Mouse (Mus musculus) layer of hippocampus, adult 9-10 months (tissue): Measurements from ENCODE around the gene Dennd5b.
A peak's percentile ranks its signal among the peaks of the same experiment; 100 is the strongest.
"Not testable (repeated sequence)": the region's sequence is repeated elsewhere in the genome, so short reads cannot be mapped to it uniquely, and the experiment has no call there.

ENCODE experiments used
- DNase-seq: peaks from one replicate; pipeline ENCODE4 v3.0.0; 2022; ENCODE audit warnings: low spot score

Gene Dennd5b

GRCm38 (mm10) chr6:149101076-149101942 is at the start of gene Dennd5b:
Dennd5b (minus strand) TSS chr6:149101680.
- DNase-seq: peak; percentile 59

DNA sequence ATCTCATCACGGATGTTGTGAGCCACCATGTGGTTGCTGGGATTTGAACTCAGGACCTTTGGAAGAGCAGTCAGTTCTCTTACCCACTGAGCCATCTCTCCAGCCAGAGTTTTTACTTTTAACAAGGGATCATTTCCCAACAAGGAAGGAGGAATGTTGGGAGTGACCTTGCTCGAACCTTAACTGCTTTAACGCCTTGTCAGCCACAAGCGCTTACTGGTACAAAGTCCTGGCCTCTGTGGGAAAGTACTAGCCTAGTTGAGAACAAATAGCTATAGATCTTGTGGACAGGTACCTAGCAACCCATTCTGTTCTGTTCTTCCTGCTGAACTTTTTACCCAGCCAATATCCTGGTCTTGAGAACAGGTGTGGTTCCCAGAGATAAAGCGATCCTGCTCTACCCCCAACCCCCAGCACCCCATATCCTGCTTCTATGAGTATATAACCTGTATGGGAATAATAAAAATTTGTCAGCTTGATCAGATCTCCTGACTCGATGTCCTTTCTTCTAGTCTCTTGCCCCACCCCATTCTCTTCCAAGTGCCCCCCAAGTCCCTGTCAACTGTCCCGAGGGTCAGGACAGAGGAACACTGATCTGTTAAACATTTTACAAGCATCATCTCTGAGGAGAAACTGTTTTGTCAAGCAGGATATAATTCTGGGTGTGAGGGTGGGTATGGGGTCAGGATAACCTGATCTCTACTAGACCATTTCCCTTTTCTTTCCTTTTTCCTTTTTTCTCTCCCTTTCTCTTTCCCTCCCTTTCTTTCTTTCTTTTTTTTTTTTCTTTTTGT is 47.2 kb upstream of the Dennd5b start:
- no peak for DNase-seq

GRCm38 (mm10) chr6:149145143-149145542 is 43.7 kb upstream of the Dennd5b start:
- DNase-seq: no peak

GRCm38 (mm10) chr6:149141393-149142173 is 40.1 kb upstream of the Dennd5b start:
- peak; percentile 36 for DNase-seq

- DNase-seq: no peak
Measured at GRCm38 (mm10) chr6:149139471-149139870, 38.0 kb upstream of the Dennd5b start, which contains the start of gene Etfbkmt. Etfbkmt (plus strand) TSS chr6:149139849.

DNA sequence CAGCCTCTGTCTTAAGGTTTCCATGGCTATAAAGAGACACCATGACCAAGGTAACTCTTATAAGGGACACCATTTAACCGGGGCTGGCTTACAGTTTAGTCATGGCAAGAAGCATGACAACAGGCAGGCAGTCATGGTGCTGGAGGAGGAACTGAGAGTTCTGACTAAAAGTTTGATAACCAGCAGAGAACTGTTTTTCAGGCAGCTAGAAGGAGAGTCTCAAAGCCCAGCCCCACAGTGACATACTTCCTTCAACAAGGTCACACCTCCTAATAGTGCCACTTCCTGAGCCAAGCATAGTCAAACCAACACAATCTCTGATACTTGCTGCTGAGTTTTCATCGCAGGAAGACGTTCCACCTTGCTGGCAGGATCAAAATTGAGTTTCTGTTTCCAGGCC is 37.5 kb upstream of the Dennd5b start:
- no peak for DNase-seq

DNA sequence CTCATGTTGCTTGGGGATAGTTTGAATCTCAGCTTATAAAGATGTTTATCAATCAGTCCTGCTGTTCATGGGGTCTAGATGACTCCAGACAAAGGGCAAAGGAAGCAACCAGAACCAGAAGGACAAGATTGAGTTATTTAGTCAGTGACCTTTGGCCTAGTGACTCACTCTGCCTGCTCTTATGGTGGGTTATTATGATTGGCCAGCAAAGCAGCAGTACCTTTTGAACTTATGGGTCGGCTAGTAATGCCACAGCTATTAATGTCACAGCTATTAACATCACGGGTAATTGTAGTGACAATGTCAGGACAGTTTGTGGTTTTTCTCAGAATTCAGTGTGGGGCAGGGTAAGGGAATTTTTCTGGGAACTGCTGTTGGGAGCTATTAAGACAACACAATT is 36.5 kb upstream of the Dennd5b start:
- no peak for DNase-seq

- no peak for DNase-seq
Measured at GRCm38 (mm10) chr6:149135631-149136030, 34.2 kb upstream of the Dennd5b start.

DNA sequence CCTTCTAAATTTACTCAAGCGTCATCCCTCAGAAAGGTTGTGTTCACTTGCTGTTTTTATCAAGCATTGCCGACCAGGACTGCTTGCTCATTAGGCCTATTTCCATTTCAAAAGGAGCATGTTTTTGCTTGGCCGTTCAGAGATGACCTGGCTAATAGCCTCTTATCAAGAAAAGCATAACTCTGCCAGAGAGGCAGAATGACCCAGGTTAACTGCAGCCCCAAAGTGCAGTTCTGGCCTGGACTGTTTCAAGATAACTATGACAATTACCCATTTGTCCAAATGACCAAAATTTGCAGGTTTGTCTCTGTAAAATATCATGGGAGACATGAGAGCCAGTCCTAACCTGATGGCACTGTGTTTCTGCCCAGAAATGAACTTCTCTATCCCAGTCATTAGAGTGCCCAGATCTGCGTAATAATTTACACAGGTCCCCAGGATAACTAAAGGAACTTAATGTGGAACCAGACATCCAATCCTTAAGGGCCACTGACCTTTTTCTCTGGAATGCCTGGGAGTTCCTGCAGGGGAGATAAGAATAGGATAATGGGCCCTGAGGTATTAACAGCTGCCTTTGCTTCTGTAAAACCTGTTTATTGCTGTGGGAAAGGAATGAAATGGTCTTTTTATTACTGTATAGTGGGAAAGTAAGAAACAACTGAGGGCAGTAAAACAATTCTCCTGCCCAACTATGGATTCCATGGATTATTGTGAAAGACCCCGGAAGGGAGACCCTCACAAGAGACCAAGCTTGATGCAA is 33.1 kb upstream of the Dennd5b start:
- no peak for DNase-seq

DNA sequence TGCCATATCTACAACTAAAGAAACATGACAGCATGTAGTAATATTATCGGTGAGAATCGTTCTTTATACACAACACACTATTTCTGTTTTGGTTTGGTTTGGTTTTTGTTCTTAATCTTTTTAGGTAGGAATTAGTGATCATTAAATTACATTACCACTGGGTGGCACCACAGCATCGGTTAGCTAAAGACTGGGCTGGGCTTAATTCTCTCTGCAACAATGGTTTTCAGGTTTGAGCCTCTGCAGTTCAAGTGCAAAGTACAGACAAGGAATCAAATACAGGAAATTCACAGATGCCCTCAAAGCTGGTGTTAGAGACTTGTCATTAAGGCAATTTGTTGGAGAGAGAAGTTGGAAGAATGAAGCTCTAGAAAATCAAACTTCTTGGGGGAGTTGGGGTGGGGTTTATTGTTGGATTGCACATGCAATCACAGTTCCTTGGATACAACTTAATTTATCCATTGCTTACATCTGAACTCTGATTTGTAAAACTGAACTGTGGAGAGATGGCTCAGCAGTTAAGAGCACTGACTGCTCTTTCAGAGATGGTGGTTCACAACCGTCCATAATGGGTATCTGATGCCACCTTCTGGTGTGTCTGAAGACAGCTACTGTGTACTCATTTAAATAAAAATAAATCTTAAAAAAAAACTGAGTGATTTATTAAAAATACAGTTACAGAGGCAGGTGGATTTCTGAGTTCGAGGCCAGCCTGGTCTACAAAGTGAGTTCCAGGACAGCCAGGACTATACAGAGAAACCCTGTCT is 31.0 kb upstream of the Dennd5b start:
- DNase-seq: no peak

DNA sequence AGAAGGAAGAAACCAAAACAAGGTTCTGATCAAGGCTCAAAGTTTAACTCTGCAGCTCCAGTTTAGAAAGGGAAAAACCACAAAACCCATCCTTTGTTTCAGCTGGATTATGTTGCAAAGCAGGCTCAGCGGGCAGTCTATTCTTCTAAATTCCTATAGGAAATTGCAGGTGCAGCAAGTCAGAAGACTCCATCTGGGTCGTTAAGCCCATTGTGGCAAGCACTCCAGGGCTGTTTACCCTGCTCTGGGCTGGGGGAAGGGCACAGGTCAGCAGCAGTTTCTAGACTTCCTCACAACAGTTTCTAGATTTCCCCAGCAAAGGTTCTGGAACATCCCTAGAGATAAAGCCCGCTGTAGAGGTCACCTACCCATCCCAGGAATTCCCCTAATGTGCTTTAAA is 29.6 kb upstream of the Dennd5b start:
- DNase-seq: no peak

DNA sequence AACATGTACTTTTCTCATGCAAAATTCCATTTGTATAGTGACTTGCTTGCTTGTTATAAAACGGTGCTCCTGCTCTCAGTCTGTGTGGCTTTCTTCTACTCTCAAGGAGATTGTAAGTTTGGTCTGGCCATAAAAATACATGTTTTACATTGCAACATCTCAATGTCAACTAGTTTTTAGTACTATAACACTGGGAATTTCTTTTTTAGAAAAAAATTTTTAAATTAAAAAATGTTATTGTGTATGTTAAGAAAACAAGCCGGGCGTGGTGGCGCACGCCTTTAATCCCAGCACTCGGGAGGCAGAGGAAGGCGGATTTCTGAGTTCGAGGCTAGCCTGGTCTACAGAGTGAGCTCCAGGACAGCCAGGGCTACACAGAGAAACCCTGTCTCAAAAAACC is 28.4 kb upstream of the Dennd5b start, which contains the start of gene Gm10203:
Gm10203 (plus strand) TSS at position 301 of the 400 bp plus-strand sequence.
- not testable (repeated sequence) for DNase-seq

DNA sequence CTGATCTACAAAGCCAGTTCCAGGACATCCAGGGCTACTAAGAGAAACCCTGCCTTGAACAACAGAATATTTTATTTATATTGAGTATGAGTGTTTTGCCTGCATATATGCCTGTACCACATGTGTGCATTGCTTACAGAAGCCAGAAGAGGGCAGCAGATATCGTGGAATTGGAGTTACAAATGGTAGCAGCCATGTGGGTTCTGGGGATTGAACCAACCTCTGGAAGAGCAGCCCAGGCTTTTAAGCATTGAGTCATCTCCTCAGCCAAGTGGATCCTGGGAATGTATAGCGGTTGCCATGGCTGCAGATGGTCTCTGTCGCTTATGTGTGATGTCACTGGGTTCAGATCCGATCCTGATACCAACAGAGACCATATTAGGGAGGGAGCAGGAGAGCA is 25.2 kb upstream of the Dennd5b start:
- peak; percentile 11 for DNase-seq

- no peak for DNase-seq
Measured at GRCm38 (mm10) chr6:149123042-149123441, 21.6 kb upstream of the Dennd5b start.

DNA sequence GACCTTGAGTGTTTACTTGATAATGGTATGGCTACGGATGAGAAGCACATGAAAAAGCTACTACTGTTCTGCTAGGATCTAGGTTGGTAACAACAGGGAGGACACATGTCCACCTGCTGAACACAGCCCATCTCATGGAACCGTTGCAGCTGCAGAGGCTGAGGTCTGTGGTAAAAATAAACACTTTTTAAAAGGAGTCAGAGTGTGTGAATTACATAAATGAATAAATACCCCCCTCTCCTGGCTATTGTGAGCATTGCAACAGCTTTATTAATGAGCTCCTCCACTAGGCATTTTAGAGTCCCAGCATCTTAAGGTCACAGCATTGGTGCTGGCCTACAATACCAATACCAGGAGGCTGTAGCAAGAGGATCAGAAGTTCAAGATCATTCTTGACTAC is 18.4 kb upstream of the Dennd5b start:
- DNase-seq: peak; percentile 88

DNA sequence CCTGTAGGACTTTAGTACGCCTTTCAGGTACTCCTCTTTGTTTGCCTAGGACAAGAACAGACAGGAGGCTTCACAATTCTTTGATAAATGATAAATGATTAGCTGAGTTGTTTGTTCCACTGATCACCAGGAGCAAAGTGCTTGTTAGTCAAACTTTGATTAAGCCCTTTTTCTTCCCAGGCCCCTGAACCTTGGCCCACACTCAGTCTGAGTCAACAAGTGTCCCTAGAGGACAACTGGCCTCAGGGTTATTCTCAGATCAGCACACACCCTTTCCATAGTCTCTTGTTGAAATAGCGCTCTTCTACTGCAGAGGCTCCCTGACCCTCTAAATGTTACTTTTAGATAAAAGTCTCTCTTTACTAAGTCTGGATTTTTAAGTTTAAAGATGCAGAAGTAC is 17.5 kb upstream of the Dennd5b start:
- DNase-seq: no peak

DNA sequence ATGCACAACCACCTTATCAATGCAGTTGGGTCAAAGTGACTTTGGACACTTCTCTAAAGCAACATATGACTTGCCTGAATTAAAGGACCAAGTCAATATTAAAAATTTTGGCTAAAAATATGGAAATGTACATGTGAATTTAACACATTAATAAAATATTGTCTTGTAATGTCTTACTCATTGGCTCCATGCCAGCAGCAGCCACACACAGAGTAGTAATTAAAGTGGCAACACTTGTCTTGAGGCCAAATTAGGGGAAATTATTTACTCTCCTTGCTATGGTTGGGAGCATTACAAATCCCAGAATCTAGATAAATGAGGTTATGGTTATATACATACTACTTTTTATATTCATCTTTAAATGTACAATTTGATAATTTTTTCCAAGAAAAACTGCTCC is 15.5 kb upstream of the Dennd5b start:
- DNase-seq: no peak

DNA sequence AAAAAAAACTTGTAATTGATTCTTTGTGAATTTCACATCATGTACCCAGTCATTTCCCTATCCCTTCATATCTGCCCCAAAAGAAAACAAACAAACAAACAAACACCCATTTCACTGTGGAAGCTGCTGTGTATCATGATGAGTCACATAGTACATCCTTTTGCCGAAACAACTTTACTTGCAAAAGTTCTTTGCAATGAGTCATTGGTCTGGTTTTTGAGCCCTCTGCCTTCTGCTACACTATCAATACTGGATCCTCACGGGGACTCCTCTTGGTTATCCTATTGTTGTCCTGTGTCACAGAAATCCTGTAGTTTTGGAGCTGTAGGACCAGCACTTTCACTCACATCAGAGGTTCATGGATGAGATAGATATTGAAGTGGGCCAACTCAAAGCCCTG is 7.4 kb upstream of the Dennd5b start:
- DNase-seq: no peak

DNA sequence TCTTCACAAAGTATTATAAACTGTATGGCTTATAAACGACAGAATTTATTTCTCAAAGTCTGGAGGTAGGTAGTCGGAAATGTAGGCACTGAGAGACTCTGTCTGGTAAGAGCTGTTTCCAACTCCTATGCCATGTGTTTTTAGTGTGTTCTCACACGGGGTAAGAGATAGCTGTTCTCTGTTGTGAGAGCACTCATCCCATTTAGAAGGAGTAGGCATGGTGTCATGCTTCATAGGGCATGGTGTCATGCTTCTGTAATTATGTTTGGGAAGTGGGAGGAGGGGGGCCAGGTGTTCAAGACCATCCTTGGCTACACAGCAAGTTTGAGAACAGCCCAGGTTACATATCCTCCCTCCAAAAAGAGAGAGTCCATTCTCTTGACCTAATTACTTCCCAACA is 6.1 kb upstream of the Dennd5b start:
- DNase-seq: no peak

DNA sequence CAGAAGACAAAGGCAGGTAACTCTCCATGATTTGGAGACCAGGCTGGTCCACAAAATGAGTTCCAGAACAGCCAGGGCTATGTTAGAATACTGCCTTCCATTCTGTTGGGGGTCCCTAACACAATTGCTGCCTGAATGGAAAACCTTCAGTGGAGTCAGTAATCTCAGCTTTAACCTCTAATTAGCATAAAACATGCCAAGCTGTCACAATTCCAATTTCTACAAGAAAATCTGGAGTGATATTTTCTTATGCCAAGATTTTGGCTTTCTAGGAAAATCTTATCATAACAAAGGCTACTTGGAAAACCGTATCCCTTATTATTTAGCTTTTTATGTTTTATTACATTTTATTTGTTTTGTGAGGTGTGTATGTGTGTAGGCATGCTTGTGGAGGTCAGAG is 2.0 kb upstream of the Dennd5b start:
- no peak for DNase-seq

- no peak for DNase-seq
Measured at GRCm38 (mm10) chr6:149101943-149102243, 413 bp upstream of the Dennd5b start.
